In the genomic region with DNA sequence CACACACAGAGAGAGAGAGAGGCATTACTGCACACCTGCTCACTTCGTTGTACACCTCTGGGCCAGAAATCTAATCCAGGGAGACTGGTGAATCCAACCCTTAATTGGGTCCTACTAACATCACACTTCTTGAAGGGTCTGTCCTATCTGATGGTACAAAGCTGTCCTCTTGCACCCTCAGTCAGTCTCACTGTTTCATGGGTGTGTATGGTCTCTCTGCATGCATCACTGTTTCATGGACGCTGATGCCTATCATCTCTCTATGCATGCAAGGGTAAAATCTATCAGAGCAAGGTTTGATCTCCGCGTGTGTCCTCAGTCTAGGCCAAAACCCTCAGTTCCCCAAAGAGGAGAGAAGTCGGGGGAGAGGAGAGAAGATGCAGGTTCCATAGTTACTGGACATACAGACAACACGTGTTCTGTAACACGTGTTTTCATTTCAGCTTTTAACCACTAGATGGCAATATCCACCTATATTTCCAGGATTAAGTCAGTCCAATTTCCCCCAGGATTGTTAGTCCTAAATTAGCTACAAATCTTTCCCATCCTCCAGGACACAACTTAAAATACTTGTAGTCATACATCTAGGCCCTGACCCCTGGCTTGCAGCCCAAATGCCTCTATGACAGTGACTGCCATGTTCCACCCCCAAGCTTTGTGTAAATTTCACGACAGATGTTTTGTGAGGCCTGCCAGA, we compare ENCODE assay signal across 8 mouse cellular contexts. TPM values are rescaled to one million over a fixed set of nuclear protein-coding genes. Genes with fewer than 3 reads are reported as not detected.
DNase-seq lines count a peak whose midpoint lies in the region; ATAC-seq and TF ChIP-seq lines count a peak whose summit lies in the region.
"Had no signal": no experiment of that assay in that cellular context is flagged by ENCODE, and none has a peak within 500 bp of the region (broad histone marks: within the 10 kb centered on the region; RNA-seq: fewer than 3 reads in every experiment).

No protein-coding gene starts in this region.

- no peak for TF ChIP-seq CTCF in C2C12 (IDR thresholded peaks at IDR 0.05; ENCODE audit: control insufficient read depth, insufficient read depth, insufficient read length)
- TF ChIP-seq CTCF in midbrain, postnatal 0 days (IDR thresholded peaks at IDR 0.05), result peak; percentile 93

- H3K4me1 ChIP-seq in midbrain, postnatal 0 days (ENCODE audit: insufficient read depth, low read length), result no peaks in the 10 kb centered on the region
- H3K4me1 ChIP-seq: heart, embryonic 15.5 days had no signal

- DNase-seq in 3T3-L1 (ENCODE audit: low read depth, low spot score), result peak; percentile 95
- DNase-seq in cerebellum, postnatal 10 days, result peak; percentile 61 to 82
- DNase-seq in heart, postnatal 36 days, result peak; percentile 24 to 49
- peak; percentile 17 to 21 for DNase-seq in layer of hippocampus, postnatal 25 days (ENCODE audit: extremely low spot score in 1 of 2, low spot score in 1 of 2)
- peak; percentile 93 for DNase-seq in midbrain, postnatal 0 days (ENCODE audit: low spot score)
- no peak for DNase-seq in urinary bladder, postnatal 36 days (ENCODE audit: low spot score in 2 of 2)

- intact Hi-C loops in heart, postnatal 36 days (cut with DNase I), result loop anchor here (1.0 to 2.0 kb wide), 3 partner anchors 77 to 183 kb away; no protein-coding TSS in a partner anchor

- H3K4me2 ChIP-seq in midbrain, postnatal 0 days (ENCODE audit: low read depth, low read length, poor library complexity, severe bottlenecking), result peak overlapping the region; percentile 8; the same call in 1 of the 2 replicates
- H3K4me2 ChIP-seq: heart, embryonic 15.5 days had no signal

- 26% methylated on average over 8 of the region's 8 CpGs for WGBS in midbrain, postnatal 0 days

- H3K9ac ChIP-seq in midbrain, postnatal 0 days (replicated peaks; ENCODE audit: low read length, poor library complexity, severe bottlenecking), result 0 out of 2 replicates have a peak overlapping the region, but pooled peaks have one; percentile 29
- H3K9ac ChIP-seq: heart, embryonic 15.5 days had no signal

- no peak overlapping the region for H3K4me3 ChIP-seq in C2C12 (ENCODE audit: insufficient read depth, poor library complexity, severe bottlenecking)
- H3K4me3 ChIP-seq in midbrain, postnatal 0 days (ENCODE audit: low read depth, low read length), result no peak overlapping the region
- H3K4me3 ChIP-seq: heart, embryonic 15.5 days had no signal

- H3K9me3 ChIP-seq in midbrain, postnatal 0 days (ENCODE audit: low read length), result no peaks in the 10 kb centered on the region
- H3K9me3 ChIP-seq: heart, embryonic 15.5 days had no signal

- H3K79me3 ChIP-seq in C2C12 (ENCODE audit: low read depth), result no peaks in the 10 kb centered on the region

- no peaks in the 10 kb centered on the region for H3K36me3 ChIP-seq in C2C12 (ENCODE audit: control insufficient read depth, insufficient read depth)
- H3K36me3 ChIP-seq in midbrain, postnatal 0 days (ENCODE audit: insufficient read depth, low read length), result no peaks in the 10 kb centered on the region
- H3K36me3 ChIP-seq: heart, embryonic 15.5 days had no signal

- H3K79me2 ChIP-seq in C2C12 (ENCODE audit: control insufficient read depth, insufficient read depth), result no peaks in the 10 kb centered on the region

- H3K27ac ChIP-seq in midbrain, postnatal 0 days (ENCODE audit: low read depth, low read length), result no peak overlapping the region
- H3K27ac ChIP-seq: heart, embryonic 15.5 days had no signal

- no peak overlapping the region for H3ac ChIP-seq in C2C12 (ENCODE audit: control insufficient read depth, insufficient read length, low read depth)

- no peaks in the 10 kb centered on the region for H3K27me3 ChIP-seq in C2C12 (ENCODE audit: control insufficient read depth, insufficient read depth, insufficient read length)
- H3K27me3 ChIP-seq in midbrain, postnatal 0 days (ENCODE audit: insufficient read depth, low read length), result no peaks in the 10 kb centered on the region
- H3K27me3 ChIP-seq: heart, embryonic 15.5 days had no signal

- no peak for ATAC-seq in midbrain, postnatal 0 days (ENCODE audit: low FRiP score)

TF ChIP-seq in C2C12, 6 proteins besides CTCF, POLR2A, EP300 and RAD21:
- TF ChIP-seq MYOD1 (IDR thresholded peaks at IDR 0.05; ENCODE audit: control insufficient read depth, insufficient read length, low read depth) (no peak), USF1 (IDR thresholded peaks at IDR 0.05; ENCODE audit: low read depth) (peak; percentile 83), MAX (IDR thresholded peaks at IDR 0.05) (peak; percentile 98)
TF ChIP-seq in C2C12: peak in this region for 2.

RNA-seq across cellular contexts. Expression of gene Ccl9, which starts 22.2 kb away (rescaled TPM):
- 2.5 TPM for polyA plus RNA-seq in C2C12 (2012; fragmentation: generic; extraction: Trizol)
- total RNA-seq in heart, postnatal 36 days (2021), result 10 to 100 TPM in 1 of 2 experiments, 1 to 10 TPM in 1; 6.4 to 16.6 TPM
- total RNA-seq in layer of hippocampus, postnatal 25 days (2021), result 1 to 10 TPM; 3.9 to 5.1 TPM
- 1.3 and 2.9 TPM in 2 replicates for total RNA-seq in midbrain, postnatal 0 days (2014; rRNA removed)
- 1.9 and 2.8 TPM in 2 replicates for polyA plus RNA-seq in midbrain, postnatal 0 days (2015; fragmentation: Nextera tagmentation; extraction: Ambion mirVana)

RNA-seq across cellular contexts. Expression of gene Ccl5, which starts 25.9 kb away (rescaled TPM):
- 0.13 TPM for polyA plus RNA-seq in C2C12 (2012; fragmentation: generic; extraction: Trizol)
- total RNA-seq in heart, postnatal 36 days (2021), result under 1 TPM in 1 of 2 experiments, not detected in 1; 0.83 TPM
- not detected for total RNA-seq in layer of hippocampus, postnatal 25 days (2021)
- total RNA-seq in midbrain, postnatal 0 days (2014; rRNA removed), result not detected in 2 replicates
- polyA plus RNA-seq in midbrain, postnatal 0 days (2015; fragmentation: Nextera tagmentation; extraction: Ambion mirVana), result not detected in 2 replicates

RNA-seq across cellular contexts. Expression of gene Heatr9, which starts 34.3 kb away (rescaled TPM):
- polyA plus RNA-seq in C2C12 (2012; fragmentation: generic; extraction: Trizol), result not detected
- not detected for total RNA-seq in heart, postnatal 36 days (2021)
- not detected for total RNA-seq in layer of hippocampus, postnatal 25 days (2021)
- total RNA-seq in midbrain, postnatal 0 days (2014; rRNA removed), result not detected in 2 replicates
- not detected in 2 replicates for polyA plus RNA-seq in midbrain, postnatal 0 days (2015; fragmentation: Nextera tagmentation; extraction: Ambion mirVana)
- polyA plus RNA-seq: heart, embryonic 15.5 days had no signal

RNA-seq across cellular contexts. Expression of gene Ccl6, which starts 36.7 kb away (rescaled TPM):
- not detected for polyA plus RNA-seq in C2C12 (2012; fragmentation: generic; extraction: Trizol)
- 10 to 100 TPM; 11.3 to 24.4 TPM for total RNA-seq in heart, postnatal 36 days (2021)
- total RNA-seq in layer of hippocampus, postnatal 25 days (2021), result 1 to 10 TPM; 1.7 to 2.5 TPM
- 1.8 and 2.4 TPM in 2 replicates for total RNA-seq in midbrain, postnatal 0 days (2014; rRNA removed)
- polyA plus RNA-seq in midbrain, postnatal 0 days (2015; fragmentation: Nextera tagmentation; extraction: Ambion mirVana), result 3.6 and 4.4 TPM in 2 replicates

Comparison
In these comparisons a context has a peak if more than half of its experiments do, and no peak if none do; other contexts are left out.
1. DNase-seq: peak in 3T3-L1 (single experiment), cerebellum, postnatal 10 days (2 of 2), heart, postnatal 36 days (2 of 2), layer of hippocampus, postnatal 25 days (2 of 2) and midbrain, postnatal 0 days (single experiment); none in urinary bladder, postnatal 36 days (0 of 2).